Mouse (Mus musculus) ES-Bruce4 (cell line): ENCODE measurements around the gene Zfp628.

Source experiments
- CTCF ChIP-seq: IDR thresholded peaks from one replicate; pipeline ENCODE4 v1.8.1; 2011; ENCODE audit warnings: low read depth, low read length
- EP300 ChIP-seq: IDR thresholded peaks from 2 replicates; pipeline ENCODE4 v1.6.1; 2011; ENCODE audit warnings: low read depth, low read length; ENCODE audit not compliant: insufficient read depth
- POLR2A ChIP-seq: IDR thresholded peaks from one replicate; pipeline ENCODE4 v1.8.1; 2011; ENCODE audit warnings: low read length; ENCODE audit not compliant: insufficient read depth

GRCm38 (mm10) chr7:4934160-4934914, 19.3 kb downstream of the Zfp628 start:
- no peak for TF ChIP-seq POLR2A
- peak; percentile 40 for TF ChIP-seq CTCF
- no peak for TF ChIP-seq EP300
